Mouse (Mus musculus) bone marrow macrophage, adult 2 months (primary cell): ENCODE measurements around the gene Hoxc8. TPM values are rescaled to one million over a fixed set of nuclear protein-coding genes. Genes with fewer than 3 reads are reported as not detected.

Source experiments
- H3K27ac ChIP-seq: 2 replicates; pipeline ENCODE4 v1.5.1; 2012; ENCODE audit warnings: low read depth, low read length; ENCODE audit not compliant: insufficient read depth
- H3K4me1 ChIP-seq: 2 replicates; pipeline ENCODE4 v1.6.1; 2012; ENCODE audit warnings: low read length; ENCODE audit not compliant: control insufficient read depth, insufficient read depth
- H3K4me3 ChIP-seq: 2 replicates; pipeline ENCODE4 v1.5.1; 2012; ENCODE audit warnings: mild to moderate bottlenecking, low read length, moderate library complexity; ENCODE audit not compliant: insufficient read depth
- CTCF ChIP-seq: IDR thresholded peaks from 2 replicates; pipeline ENCODE4 v1.5.1; 2012; ENCODE audit warnings: low read depth, mild to moderate bottlenecking, low read length, moderate library complexity
- POLR2A ChIP-seq: IDR thresholded peaks from 2 replicates; pipeline ENCODE4 v1.6.1; 2012; ENCODE audit warnings: mild to moderate bottlenecking, low read depth, low read length, borderline replicate concordance
- polyA plus RNA-seq: library from polyadenylated mRNA; stranded (reverse); fragments of >200 nt; gene quantifications from 2 replicates; pipeline ENCODE4 v1.2.4, GENCODE M21; 2012; ENCODE audit not compliant: missing spikeins, insufficient read depth, insufficient read length

The Hoxc8 gene
- polyA plus RNA-seq, 1 experiment: not detected

- H3K4me3 ChIP-seq: no peak overlapping the region
- H3K4me1 ChIP-seq: no peaks in the 10 kb centered on the region
- no peak overlapping the region for H3K27ac ChIP-seq
- no peak for TF ChIP-seq POLR2A
- TF ChIP-seq CTCF: no peak
These were observed 15.4 kb upstream of the Hoxc8 start for GRCm38 (mm10) chr15:102975034-102975433.

GRCm38 (mm10) chr15:102975688-102976111 is 14.7 kb upstream of the Hoxc8 start:
- TF ChIP-seq POLR2A: no peak
- no peak for TF ChIP-seq CTCF

GRCm38 (mm10) chr15:102976171-102976570 is 14.2 kb upstream of the Hoxc8 start, which contains the start of gene Hoxc9:
Gene Hoxc9, plus strand, starts transcription at chr15:102976439.
- Histone ChIP-seq H3K4me3 (peak within 1 kb of the TSS; percentile 30), H3K27ac (no peak within 1 kb of the TSS), H3K4me1 (no peaks in the 10 kb centered on the region)
- TF ChIP-seq CTCF (no peak), POLR2A (no peak)

More at GRCm38 (mm10) chr15:102975688-102976111, 14.7 kb upstream of the Hoxc8 start:
- Histone ChIP-seq H3K4me3 (no peak overlapping the region), H3K27ac (no peak overlapping the region), H3K4me1 (no peaks in the 10 kb centered on the region)

- Histone ChIP-seq H3K27ac (no peak overlapping the region), H3K4me3 (peak overlapping the region; percentile 30), H3K4me1 (no peaks in the 10 kb centered on the region)
- TF ChIP-seq POLR2A: no peak
- no peak for TF ChIP-seq CTCF
These were observed 13.6 kb upstream of the Hoxc8 start for GRCm38 (mm10) chr15:102976631-102977422.

- TF ChIP-seq CTCF (no peak), POLR2A (no peak)
- peak overlapping the region; percentile 30 for H3K4me3 ChIP-seq
These were observed 12.9 kb upstream of the Hoxc8 start for GRCm38 (mm10) chr15:102977423-102977974.

GRCm38 (mm10) chr15:102978615-102979515 is 11.5 kb upstream of the Hoxc8 start:
- Histone ChIP-seq H3K27ac (no peak overlapping the region), H3K4me1 (no peaks in the 10 kb centered on the region), H3K4me3 (no peak overlapping the region)
- no peak for TF ChIP-seq POLR2A
- TF ChIP-seq CTCF: no peak

More at GRCm38 (mm10) chr15:102977423-102977974, 12.9 kb upstream of the Hoxc8 start:
- no peaks in the 10 kb centered on the region for H3K4me1 ChIP-seq
- H3K27ac ChIP-seq: no peak overlapping the region

GRCm38 (mm10) chr15:102979936-102980335 is 10.5 kb upstream of the Hoxc8 start:
- no peak overlapping the region for H3K4me3 ChIP-seq
- no peak for TF ChIP-seq POLR2A
- no peaks in the 10 kb centered on the region for H3K4me1 ChIP-seq
- H3K27ac ChIP-seq: no peak overlapping the region

GRCm38 (mm10) chr15:102980352-102980751 is 10.1 kb upstream of the Hoxc8 start:
- TF ChIP-seq CTCF: no peak
- no peak for TF ChIP-seq POLR2A
- H3K4me3 ChIP-seq: no peak overlapping the region
- no peaks in the 10 kb centered on the region for H3K4me1 ChIP-seq
- H3K27ac ChIP-seq: no peak overlapping the region

GRCm38 (mm10) chr15:102980912-102981311 is 9.5 kb upstream of the Hoxc8 start:
- H3K4me3 ChIP-seq: no peak overlapping the region
- no peak overlapping the region for H3K27ac ChIP-seq
- TF ChIP-seq POLR2A (no peak), CTCF (no peak)
- H3K4me1 ChIP-seq: no peaks in the 10 kb centered on the region
